In genomic region chr7:100496371-100496770, GRCm38 (mm10) we compare ENCODE assay signal across 8 mouse cellular contexts. TPM values are rescaled to one million over a fixed set of nuclear protein-coding genes. Genes with fewer than 3 reads are reported as not detected.
DNase-seq lines count a peak whose midpoint lies in the region; ATAC-seq and TF ChIP-seq lines count a peak whose summit lies in the region.

No protein-coding gene starts in this region.

- no peak for TF ChIP-seq CTCF in small intestine, adult 2 months (IDR thresholded peaks at IDR 0.05; ENCODE audit: extremely low read depth, insufficient read length, insufficient replicate concordance, low read depth, low read length)

- WGBS in lung, embryonic 16.5 days, result 70% methylated on average over 6 of the region's 6 CpGs
- 80% methylated on average over 6 of the region's 6 CpGs for WGBS in limb, embryonic 11.5 days
- WGBS in small intestine, adult 2 months, result 51% methylated on average over 6 of the region's 6 CpGs

- H3K27ac ChIP-seq in lung, embryonic 16.5 days (ENCODE audit: low read length), result peak overlapping the region; percentile 61
- H3K27ac ChIP-seq in limb, embryonic 11.5 days (replicated peaks; ENCODE audit: low read depth, low read length), result peak overlapping the region; percentile 91; the same call in 1 of the 2 replicates
- H3K27ac ChIP-seq in small intestine, adult 2 months (ENCODE audit: insufficient read depth, low read depth, low read length), result peak overlapping the region; percentile 88

- no peaks in the 10 kb centered on the region; the same call in 1 of the 2 replicates for H3K27me3 ChIP-seq in erythroblast, embryonic 14.5 days (ENCODE audit: control insufficient read depth)
- H3K27me3 ChIP-seq in lung, embryonic 16.5 days (ENCODE audit: control insufficient read depth, insufficient read depth, low read depth, low read length), result no peaks in the 10 kb centered on the region
- H3K27me3 ChIP-seq in limb, embryonic 11.5 days (ENCODE audit: control insufficient read depth, insufficient read depth, low read length), result no peaks in the 10 kb centered on the region
- H3K27me3 ChIP-seq in small intestine, adult 2 months (ENCODE audit: control insufficient read depth, insufficient read depth, low read length), result no peaks in the 10 kb centered on the region

- no peak for DNase-seq in lung, adult 18-20 months
- DNase-seq in limb, embryonic 11.5 days (ENCODE audit: low spot score), result no peak
- DNase-seq in frontal cortex, postnatal 14 days (ENCODE audit: low spot score in 2 of 2), result no peak

- peak overlapping the region; percentile 89 for H3K4me2 ChIP-seq in lung, embryonic 16.5 days (ENCODE audit: low read depth, low read length)
- no peak overlapping the region for H3K4me2 ChIP-seq in limb, embryonic 11.5 days (ENCODE audit: low read depth, severe bottlenecking)

- ATAC-seq in erythroblast, adult 5-6 weeks (replicated peaks; ENCODE audit: low FRiP score, poor library complexity, severe bottlenecking), result no peak
- no peak for ATAC-seq in lung, embryonic 16.5 days (ENCODE audit: low read depth)
- ATAC-seq in limb, embryonic 11.5 days (ENCODE audit: insufficient number of reproducible peaks, low FRiP score, low TSS enrichment, low read depth), result no peak
- no peak for ATAC-seq in megakaryocyte-erythroid progenitor cell, adult 5-6 weeks (replicated peaks; ENCODE audit: low FRiP score, low TSS enrichment, poor library complexity, severe bottlenecking)

- H3K9ac ChIP-seq in lung, embryonic 16.5 days (ENCODE audit: low read length), result peak overlapping the region; percentile 38
- no peak overlapping the region; the same call in 1 of the 2 replicates for H3K9ac ChIP-seq in limb, embryonic 11.5 days (ENCODE audit: low read length)

- no peak; the same call in 1 of the 2 replicates for TF ChIP-seq POLR2A in small intestine, adult 2 months (IDR thresholded peaks at IDR 0.05; ENCODE audit: low read depth, low read length)

- peaks cover 81% of the 10 kb centered on the region for H3K36me3 ChIP-seq in erythroblast, embryonic 14.5 days (ENCODE audit: control insufficient read depth)
- H3K36me3 ChIP-seq in lung, embryonic 16.5 days (ENCODE audit: control insufficient read depth, insufficient read depth, low read length), result peaks cover 13% of the 10 kb centered on the region; the same call in 1 of the 2 replicates
- peaks cover 7% of the 10 kb centered on the region; the same call in 1 of the 2 replicates for H3K36me3 ChIP-seq in limb, embryonic 11.5 days (ENCODE audit: control insufficient read depth, insufficient read depth, low read length)
- peaks cover 52% of the 10 kb centered on the region for H3K36me3 ChIP-seq in small intestine, adult 2 months (ENCODE audit: control insufficient read depth, insufficient read depth, low read length)

- peaks cover 81% of the 10 kb centered on the region for H3K4me1 ChIP-seq in erythroblast, embryonic 14.5 days (ENCODE audit: control insufficient read depth)
- peaks cover 22% of the 10 kb centered on the region for H3K4me1 ChIP-seq in lung, embryonic 16.5 days (replicated peaks; ENCODE audit: control insufficient read depth, insufficient read depth, low read length)
- H3K4me1 ChIP-seq in limb, embryonic 11.5 days (ENCODE audit: control insufficient read depth, insufficient read depth, low read length), result peaks cover 35% of the 10 kb centered on the region
- peaks cover 19% of the 10 kb centered on the region for H3K4me1 ChIP-seq in small intestine, adult 2 months (ENCODE audit: control insufficient read depth, insufficient read depth, insufficient read length, low read length)

- H3K4me3 ChIP-seq in erythroblast, embryonic 14.5 days (replicated peaks), result peak overlapping the region; percentile 68
- H3K4me3 ChIP-seq in lung, embryonic 16.5 days (ENCODE audit: low read length), result peak overlapping the region; percentile 61
- no peak overlapping the region for H3K4me3 ChIP-seq in limb, embryonic 11.5 days (ENCODE audit: low read depth, low read length)
- H3K4me3 ChIP-seq in small intestine, adult 2 months (ENCODE audit: low read depth, low read length), result peak overlapping the region; percentile 61

- H3K9me3 ChIP-seq in erythroblast, embryonic 14.5 days (ENCODE audit: control insufficient read depth, low read length), result no peaks in the 10 kb centered on the region
- no peaks in the 10 kb centered on the region for H3K9me3 ChIP-seq in lung, embryonic 16.5 days (ENCODE audit: control insufficient read depth, low read length)
- H3K9me3 ChIP-seq in limb, embryonic 11.5 days (ENCODE audit: control insufficient read depth, low read length), result no peaks in the 10 kb centered on the region

RNA-seq across cellular contexts. Expression of gene Ucp2, which starts 3.2 kb away (rescaled TPM):
- polyA plus RNA-seq in erythroblast, embryonic 14.5 days (2012), result 595 and 629 TPM in 2 replicates
- total RNA-seq in erythroblast, adult 5-6 weeks (2015; ENCODE audit: low replicate concordance), result 1,034 and 1,242 TPM in 2 replicates
- total RNA-seq in erythroblast, adult 5-6 weeks (2017; ENCODE audit: low replicate concordance), result 1,143 and 1,228 TPM in 2 replicates
- polyA plus RNA-seq in lung, embryonic 16.5 days (2015; fragmentation: Nextera tagmentation; extraction: Ambion mirVana), result 306 and 325 TPM in 2 replicates
- 116 and 123 TPM in 2 replicates for polyA plus RNA-seq in limb, embryonic 11.5 days (2014; fragmentation: Nextera tagmentation; extraction: Ambion mirVana)
- polyA plus RNA-seq in small intestine, adult 2 months (2012; rRNA removed), result 597 and 876 TPM in 2 replicates
- 705 and 713 TPM in 2 replicates for total RNA-seq in megakaryocyte-erythroid progenitor cell, adult 5-6 weeks (2014; fragmentation: Nextera tagmentation)
- total RNA-seq in megakaryocyte-erythroid progenitor cell, adult 5-6 weeks (2017), result 103 and 164 TPM in 2 replicates

RNA-seq across cellular contexts. Expression of gene Dnajb13, which starts 18.4 kb away (rescaled TPM):
- not detected in 2 replicates for polyA plus RNA-seq in erythroblast, embryonic 14.5 days (2012)
- total RNA-seq in erythroblast, adult 5-6 weeks (2015; ENCODE audit: low replicate concordance), result 1.5 TPM in 1 of 2 replicates, not detected in the other
- 2.6 and 9.2 TPM in 2 replicates for total RNA-seq in erythroblast, adult 5-6 weeks (2017; ENCODE audit: low replicate concordance)
- 8.5 and 12.9 TPM in 2 replicates for polyA plus RNA-seq in lung, embryonic 16.5 days (2015; fragmentation: Nextera tagmentation; extraction: Ambion mirVana)
- 0.11 and 0.30 TPM in 2 replicates for polyA plus RNA-seq in limb, embryonic 11.5 days (2014; fragmentation: Nextera tagmentation; extraction: Ambion mirVana)
- polyA plus RNA-seq in small intestine, adult 2 months (2012; rRNA removed), result 0.29 and 0.49 TPM in 2 replicates
- not detected in 2 replicates for total RNA-seq in megakaryocyte-erythroid progenitor cell, adult 5-6 weeks (2014; fragmentation: Nextera tagmentation)
- 0.05 and 1.8 TPM in 2 replicates for total RNA-seq in megakaryocyte-erythroid progenitor cell, adult 5-6 weeks (2017)

RNA-seq across cellular contexts. Expression of gene Ucp3, which starts 23.6 kb away (rescaled TPM):
- polyA plus RNA-seq in erythroblast, embryonic 14.5 days (2012), result 0.02 TPM in 1 of 2 replicates, not detected in the other
- 0.42 TPM in 1 of 2 replicates, not detected in the other for total RNA-seq in erythroblast, adult 5-6 weeks (2015; ENCODE audit: low replicate concordance)
- 0.56 TPM in 1 of 2 replicates, not detected in the other for total RNA-seq in erythroblast, adult 5-6 weeks (2017; ENCODE audit: low replicate concordance)
- polyA plus RNA-seq in lung, embryonic 16.5 days (2015; fragmentation: Nextera tagmentation; extraction: Ambion mirVana), result 0.09 TPM in 1 of 2 replicates, not detected in the other
- not detected in 2 replicates for polyA plus RNA-seq in limb, embryonic 11.5 days (2014; fragmentation: Nextera tagmentation; extraction: Ambion mirVana)
- 0.11 and 0.23 TPM in 2 replicates for polyA plus RNA-seq in small intestine, adult 2 months (2012; rRNA removed)
- total RNA-seq in megakaryocyte-erythroid progenitor cell, adult 5-6 weeks (2014; fragmentation: Nextera tagmentation), result not detected in 2 replicates
- not detected in 2 replicates for total RNA-seq in megakaryocyte-erythroid progenitor cell, adult 5-6 weeks (2017)

RNA-seq across cellular contexts. Expression of gene Coa4, which starts 40.5 kb away (rescaled TPM):
- polyA plus RNA-seq in erythroblast, embryonic 14.5 days (2012), result 0.60 and 0.96 TPM in 2 replicates
- 1.7 and 4.0 TPM in 2 replicates for total RNA-seq in erythroblast, adult 5-6 weeks (2015; ENCODE audit: low replicate concordance)
- 6.7 and 9.8 TPM in 2 replicates for total RNA-seq in erythroblast, adult 5-6 weeks (2017; ENCODE audit: low replicate concordance)
- polyA plus RNA-seq in lung, embryonic 16.5 days (2015; fragmentation: Nextera tagmentation; extraction: Ambion mirVana), result 19.6 and 20.4 TPM in 2 replicates
- 21.3 and 22.2 TPM in 2 replicates for polyA plus RNA-seq in limb, embryonic 11.5 days (2014; fragmentation: Nextera tagmentation; extraction: Ambion mirVana)
- 9.4 and 14.8 TPM in 2 replicates for polyA plus RNA-seq in small intestine, adult 2 months (2012; rRNA removed)
- total RNA-seq in megakaryocyte-erythroid progenitor cell, adult 5-6 weeks (2014; fragmentation: Nextera tagmentation), result 14.2 and 20.1 TPM in 2 replicates
- total RNA-seq in megakaryocyte-erythroid progenitor cell, adult 5-6 weeks (2017), result 8.2 and 9.0 TPM in 2 replicates
